Mouse (Mus musculus): Measurements from ENCODE around the gene Uvrag.

GRCm38 (mm10) chr7:99146011-99146410 is 5.1 kb upstream of the Uvrag start:
- TF ChIP-seq CTCF (IDR thresholded peaks at IDR 0.05; ENCODE audit: low read depth, low read length) (no peak), POLR2A (IDR thresholded peaks at IDR 0.05; ENCODE audit: extremely low read depth, insufficient read depth, low read length) (no peak)
